Mouse (Mus musculus): ENCODE measurements around the gene Bnc2.

DNA sequence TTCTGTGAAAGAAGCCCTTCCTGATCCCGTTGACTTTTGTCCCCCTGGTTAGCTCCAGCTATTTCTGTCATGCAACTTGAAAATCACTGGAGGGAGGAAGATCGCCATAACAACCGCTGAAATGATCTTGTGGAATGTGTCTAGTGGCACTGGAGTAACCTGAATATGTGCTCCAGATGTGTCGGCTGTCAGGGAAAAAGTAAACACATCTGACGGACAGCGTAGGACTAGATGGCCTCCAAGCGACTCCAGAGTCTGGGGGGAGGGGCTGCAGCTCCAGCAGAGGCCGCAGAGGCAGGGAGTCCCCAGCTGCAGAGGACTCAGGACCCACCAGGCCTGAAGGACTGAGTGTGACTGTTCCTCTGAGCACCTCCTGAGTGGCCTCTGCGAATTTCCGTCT lies 37.4 kb downstream of the Bnc2 start:
- TF ChIP-seq GATA1 (IDR thresholded peaks at IDR 0.05; ENCODE audit: low read length) (no peak), TAL1 (IDR thresholded peaks at IDR 0.05; ENCODE audit: low read length) (no peak)

All from erythroblast, embryonic 14.5 days (primary cell).